In genomic region chr9:71621968-71622367, GRCm38 (mm10) we compare ENCODE assay signal across 11 mouse cellular contexts.
"Had no signal": no experiment of that assay in that cellular context is flagged by ENCODE, and none has a peak within 500 bp of the region (broad histone marks: within the 10 kb centered on the region; RNA-seq: fewer than 3 reads in every experiment).

No protein-coding gene starts in this region.

- H3K9me3 ChIP-seq: limb, embryonic 10.5 days; liver, embryonic 15.5 days; midbrain, embryonic 13.5 days; stomach, embryonic 15.5 days had no signal

- H3K4me1 ChIP-seq: liver, embryonic 15.5 days; midbrain, embryonic 13.5 days; stomach, embryonic 15.5 days had no signal

- H3K27me3 ChIP-seq: liver, embryonic 15.5 days; midbrain, embryonic 13.5 days; stomach, embryonic 15.5 days had no signal

- H3K36me3 ChIP-seq: limb, embryonic 10.5 days; liver, embryonic 15.5 days; midbrain, embryonic 13.5 days; stomach, embryonic 15.5 days had no signal

- DNase-seq: kidney, adult 18-20 months; kidney, postnatal 25 days; lung, adult 2 months; right cerebral cortex, postnatal 14 days; thymus, postnatal 4 days had no signal

- H3K4me3 ChIP-seq: left cerebral cortex, adult 2 months; limb, embryonic 10.5 days; liver, embryonic 15.5 days; midbrain, embryonic 13.5 days; stomach, embryonic 15.5 days had no signal

- H3K4me2 ChIP-seq: liver, embryonic 11.5 days; liver, embryonic 15.5 days; midbrain, embryonic 13.5 days; stomach, embryonic 15.5 days had no signal

- H3K9ac ChIP-seq: liver, embryonic 15.5 days; midbrain, embryonic 13.5 days; stomach, embryonic 15.5 days had no signal

- H3K27ac ChIP-seq: left cerebral cortex, adult 2 months; limb, embryonic 10.5 days; liver, embryonic 15.5 days; midbrain, embryonic 13.5 days had no signal

- ATAC-seq: midbrain, embryonic 13.5 days had no signal
